Mouse (Mus musculus) monocyte, adult 2 months (primary cell): Measurements from ENCODE around the gene Mfsd6.
"Not testable (repeated sequence)": the region's sequence is repeated elsewhere in the genome, so short reads cannot be mapped to it uniquely, and the experiment has no call there.

ENCODE experiments used
- DNase-seq, 2 experiments: peaks; one replicate each; pipeline ENCODE4 v3.0.0; 2022; ENCODE audit warnings: low spot score in 2 of 2, low read depth in 1 of 2

The Mfsd6 gene

GRCm38 (mm10) chr1:52714021-52714420, 13.2 kb downstream of the Mfsd6 start:
- no peak for DNase-seq

DNA sequence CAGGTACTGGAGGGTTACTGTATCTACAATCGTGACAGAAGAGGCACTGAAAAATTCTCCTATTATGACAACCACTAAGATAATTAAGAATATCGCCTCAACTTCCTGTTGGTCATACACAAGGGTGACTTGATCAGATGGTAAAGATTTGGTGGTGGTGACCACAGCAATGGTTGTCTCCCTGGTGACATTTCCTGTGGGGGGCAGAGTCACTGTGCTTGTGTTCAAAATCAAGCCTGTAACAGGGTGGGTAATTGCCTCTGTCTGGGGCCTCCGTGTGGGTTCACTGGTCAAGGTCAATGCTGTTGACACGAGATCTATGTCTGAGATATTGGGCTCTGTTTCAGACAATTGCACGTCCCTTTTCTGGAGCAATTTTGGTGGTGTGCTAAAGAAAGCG, 18.5 kb downstream of the Mfsd6 start:
- no peak for DNase-seq

- DNase-seq = no peak
Measured at GRCm38 (mm10) chr1:52707030-52707429, 20.2 kb downstream of the Mfsd6 start.

GRCm38 (mm10) chr1:52702738-52703491, 24.3 kb downstream of the Mfsd6 start:
- no peak for DNase-seq

DNA sequence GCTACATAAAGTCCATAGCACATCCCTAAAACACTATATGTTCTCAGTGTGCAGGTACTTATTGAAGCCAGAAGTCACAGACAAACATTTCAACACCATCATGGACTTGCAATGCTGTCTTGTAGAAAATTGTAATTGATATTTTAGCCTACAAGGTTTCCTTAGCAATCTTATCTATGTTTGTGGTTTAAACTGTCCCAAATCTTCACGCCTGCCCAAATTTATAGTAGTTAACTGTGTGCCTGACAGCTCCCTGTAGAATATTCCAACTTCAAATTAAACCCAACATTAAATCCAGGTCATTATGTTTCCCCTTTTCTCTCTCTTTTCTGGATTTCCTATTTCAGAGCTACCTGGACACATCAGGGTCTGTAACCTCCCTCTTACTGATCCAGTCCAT, 25.3 kb downstream of the Mfsd6 start:
- DNase-seq = no peak

- not testable (repeated sequence) for DNase-seq
Measured at GRCm38 (mm10) chr1:52694456-52694855, 32.8 kb downstream of the Mfsd6 start.

DNA sequence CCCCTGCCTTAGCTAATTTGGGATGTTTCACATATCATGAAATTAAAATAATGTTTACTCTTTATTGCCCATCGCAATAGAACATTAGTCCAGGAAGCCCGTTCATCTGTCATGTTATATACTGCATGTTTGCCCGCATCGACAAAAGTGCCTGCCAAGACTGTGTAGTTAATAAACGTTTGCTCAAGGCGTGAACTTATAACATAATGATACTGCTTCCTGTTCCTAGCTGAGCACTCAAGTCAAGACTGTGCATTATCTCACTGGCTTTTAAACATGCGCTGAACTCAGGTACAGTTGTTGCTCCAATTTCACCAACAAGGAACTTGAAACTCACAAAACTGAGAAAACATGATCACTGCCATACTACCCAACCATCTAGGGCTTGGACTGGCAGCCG, 39.6 kb downstream of the Mfsd6 start:
- DNase-seq = no peak

GRCm38 (mm10) chr1:52683550-52683949, 43.7 kb downstream of the Mfsd6 start:
- no peak for DNase-seq

DNA sequence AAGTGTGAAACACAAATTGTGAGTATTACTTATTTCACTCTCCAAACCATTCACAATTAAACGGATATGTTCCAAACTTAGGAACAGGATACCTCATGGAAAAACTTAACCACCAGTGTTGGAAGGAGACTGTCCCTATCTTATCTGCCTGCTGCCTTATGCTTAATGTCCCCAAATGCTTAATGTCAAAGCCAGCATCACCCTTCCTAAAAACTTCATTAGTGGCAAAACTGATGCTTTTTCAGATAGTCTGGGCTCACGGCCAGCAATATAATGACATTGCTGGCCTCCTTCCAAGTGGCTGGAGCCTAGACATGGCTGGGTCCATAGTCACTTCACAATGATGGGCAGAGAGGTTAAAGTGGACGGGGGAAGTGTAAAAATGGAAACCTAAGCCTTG, 50.6 kb downstream of the Mfsd6 start:
- no peak for DNase-seq

DNA sequence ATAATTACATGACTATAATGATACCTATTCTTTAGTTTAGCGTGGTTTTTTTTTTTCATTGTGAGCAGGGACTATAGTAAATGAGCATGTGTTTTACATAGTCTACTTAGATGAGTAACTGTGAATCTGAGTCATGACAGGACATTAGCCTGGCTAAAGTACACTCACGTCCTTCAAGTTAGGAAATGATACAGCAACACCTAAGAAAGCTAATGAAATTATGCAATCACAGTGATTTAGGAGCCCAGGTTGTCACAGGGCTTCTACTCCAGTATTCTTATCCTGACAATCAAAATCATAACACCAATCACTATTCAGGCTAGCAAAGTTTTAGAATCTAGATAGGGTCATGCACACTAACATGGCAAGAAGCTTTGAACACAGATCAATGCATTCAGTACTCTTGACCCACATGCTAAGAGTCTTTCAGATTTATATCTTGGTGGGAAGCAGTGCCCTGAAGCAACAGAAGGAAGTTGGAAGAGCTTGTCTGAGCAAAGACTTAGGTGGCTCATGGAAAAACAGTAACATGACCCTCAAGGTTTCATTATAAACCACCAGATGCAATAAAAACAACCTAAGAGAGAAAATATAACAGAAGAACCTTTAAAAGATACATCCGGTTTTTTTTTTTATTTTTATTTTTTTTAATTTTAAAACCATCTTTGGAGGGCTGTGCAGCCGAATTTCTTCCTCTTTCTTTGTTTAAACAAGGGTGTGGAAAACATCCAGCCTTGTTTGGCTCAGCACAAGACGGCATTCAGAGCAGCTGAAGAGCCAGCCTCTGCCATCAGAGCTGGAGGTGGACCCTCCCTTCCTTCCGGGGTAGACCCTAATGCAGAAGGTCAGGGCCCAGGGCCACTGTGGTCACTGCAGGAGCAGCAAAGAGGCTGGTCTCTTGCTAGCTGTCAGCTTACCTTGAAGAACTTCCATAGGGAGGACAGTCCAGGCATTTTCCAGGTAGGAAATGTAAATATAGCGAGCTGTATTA, 51.4 kb downstream of the Mfsd6 start:
- DNase-seq = no peak

- no peak for DNase-seq
Measured at GRCm38 (mm10) chr1:52669931-52670330, 57.3 kb downstream of the Mfsd6 start.

DNA sequence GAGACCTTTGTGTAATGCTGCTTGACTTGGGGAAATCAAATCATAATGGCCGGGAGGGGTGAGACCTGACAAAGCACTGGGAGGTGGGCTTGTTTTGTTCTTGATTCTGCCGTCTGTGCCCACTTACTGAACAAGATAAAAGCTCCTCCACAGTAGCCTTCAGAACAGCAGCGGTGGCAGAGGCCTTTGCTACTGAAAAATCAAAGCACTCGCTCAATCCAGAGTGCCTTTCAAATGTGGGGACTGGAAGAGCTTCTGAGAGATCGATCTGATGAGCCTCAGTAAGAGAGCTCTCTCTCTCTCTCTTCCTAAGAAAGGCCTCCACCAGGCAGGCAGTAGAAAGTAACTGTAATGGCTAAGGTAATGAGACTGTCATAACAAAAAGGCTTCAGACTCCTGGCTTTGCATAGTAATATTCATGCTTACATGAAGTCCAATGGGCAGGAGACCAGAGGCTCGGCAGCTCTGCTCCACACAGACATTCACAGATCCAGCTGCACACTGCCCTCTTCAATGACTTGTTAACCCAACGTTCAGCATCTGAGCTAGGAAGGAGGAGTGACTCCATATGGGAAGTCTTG, 58.4 kb downstream of the Mfsd6 start:
- DNase-seq = no peak

DNA sequence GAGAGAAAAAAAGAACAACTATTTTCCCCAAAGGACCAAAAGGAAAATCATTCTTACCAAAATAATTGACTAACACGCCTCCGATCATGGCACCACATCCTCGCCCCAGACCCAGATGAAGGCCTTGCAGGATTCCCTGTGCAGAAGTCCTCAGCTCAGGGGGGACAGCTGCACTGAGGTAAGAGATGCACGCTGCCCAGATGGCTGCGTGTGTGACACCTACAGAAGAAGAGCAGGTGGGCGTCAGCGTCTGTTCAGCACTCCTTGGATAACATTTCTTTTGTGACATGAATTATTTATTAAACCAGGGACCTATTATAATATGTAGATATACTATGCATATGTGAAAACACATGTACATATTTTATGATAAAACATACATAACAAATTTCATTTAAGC, 64.0 kb downstream of the Mfsd6 start:
- DNase-seq = no peak

GRCm38 (mm10) chr1:52660765-52661164, 66.5 kb downstream of the Mfsd6 start:
- DNase-seq = no peak

GRCm38 (mm10) chr1:52660278-52660677, 67.0 kb downstream of the Mfsd6 start:
- DNase-seq = no peak

GRCm38 (mm10) chr1:52658160-52658559, 69.1 kb downstream of the Mfsd6 start:
- DNase-seq = no peak

- DNase-seq = no peak
Measured at GRCm38 (mm10) chr1:52655153-52655552, 72.1 kb downstream of the Mfsd6 start.

GRCm38 (mm10) chr1:52653366-52653765, 73.9 kb downstream of the Mfsd6 start:
- no peak for DNase-seq

GRCm38 (mm10) chr1:52652601-52653253, 74.5 kb downstream of the Mfsd6 start:
- no peak for DNase-seq

DNA sequence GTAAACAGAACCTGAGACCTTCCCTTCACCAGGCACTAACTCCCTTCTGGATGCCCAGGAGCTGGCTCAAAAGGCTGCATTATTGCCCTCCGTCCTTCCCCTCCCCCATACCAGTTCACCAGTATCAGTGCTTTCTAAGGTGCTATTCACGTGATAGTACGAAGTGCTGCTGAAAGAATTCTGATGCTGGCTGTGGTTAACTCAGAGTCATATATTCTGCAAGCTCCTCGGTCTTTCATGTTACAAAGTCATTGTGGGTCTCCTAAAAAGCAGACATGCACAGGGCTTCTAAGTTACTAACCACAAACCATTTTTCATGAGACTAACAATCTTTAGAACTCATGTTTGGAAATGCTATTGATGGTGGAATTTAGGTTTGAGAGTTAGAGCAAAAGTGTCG, 77.2 kb downstream of the Mfsd6 start:
- DNase-seq = no peak
